Mouse (Mus musculus) liver, adult 2 months (tissue): ENCODE measurements around the gene Rarg.

ENCODE experiments used
- CTCF ChIP-seq: fragments of 200-500 bp; IDR thresholded peaks from 2 replicates; pipeline ENCODE4 v1.5.1; 2011; ENCODE audit warnings: low read depth, low read length, control low read depth
- POLR2A ChIP-seq: fragments of 200-500 bp; IDR thresholded peaks from 2 replicates; pipeline ENCODE4 v1.6.1; 2011; ENCODE audit warnings: low read length, control low read depth; ENCODE audit not compliant: insufficient read depth; ENCODE audit errors: extremely low read depth

DNA sequence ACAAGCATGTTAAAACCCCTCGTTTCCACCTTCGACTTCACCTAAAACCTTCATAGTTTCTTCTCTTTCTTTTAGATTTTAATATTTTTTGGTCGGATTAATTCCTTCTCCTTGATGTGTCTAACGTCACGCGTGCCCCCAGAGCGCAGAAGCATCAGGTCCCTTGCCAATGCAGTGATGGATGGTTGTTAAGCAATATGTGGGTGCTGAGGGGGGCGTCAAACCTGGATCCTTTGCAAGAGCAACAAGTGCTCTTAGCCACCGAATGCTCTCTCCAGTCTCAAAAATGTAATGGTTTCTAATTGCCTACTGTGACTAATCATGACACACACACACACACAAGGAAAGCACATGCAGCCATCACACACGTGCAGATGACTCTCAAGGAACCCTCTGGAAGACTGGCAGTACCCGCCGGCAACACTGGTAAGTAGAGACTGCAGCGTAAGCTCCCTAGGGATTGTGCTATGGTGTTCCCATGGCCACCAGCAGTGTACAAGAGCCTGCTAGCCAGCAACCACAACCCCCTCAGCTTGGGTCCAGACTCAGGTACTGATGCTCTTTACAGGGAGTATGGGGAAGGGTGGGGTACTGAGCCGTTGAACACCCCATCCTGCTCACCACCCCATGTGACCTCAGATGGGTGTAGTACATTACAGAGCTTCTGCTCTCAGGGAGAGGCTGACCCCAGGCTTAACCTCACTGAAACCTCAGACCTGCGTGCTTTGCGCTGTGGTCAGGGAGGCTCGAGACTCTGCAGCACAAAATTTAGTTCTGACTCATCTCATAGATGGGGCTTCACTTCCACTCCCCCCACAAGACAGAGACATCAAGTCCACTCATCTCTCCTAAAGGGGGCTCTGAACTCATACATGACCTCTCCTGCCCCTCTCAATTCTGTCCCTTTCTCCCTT, 26.7 kb downstream of the Rarg start:
- no peak for TF ChIP-seq POLR2A
- TF ChIP-seq CTCF: no peak
